Mouse (Mus musculus): Measurements from ENCODE around the gene Sf3a1. TPM values are rescaled to one million over a fixed set of nuclear protein-coding genes. Genes with fewer than 3 reads are reported as not detected.

Gene Sf3a1
- total RNA-seq, 2 experiments from 2014 or later, result 70.4 to 71.6 TPM

DNA sequence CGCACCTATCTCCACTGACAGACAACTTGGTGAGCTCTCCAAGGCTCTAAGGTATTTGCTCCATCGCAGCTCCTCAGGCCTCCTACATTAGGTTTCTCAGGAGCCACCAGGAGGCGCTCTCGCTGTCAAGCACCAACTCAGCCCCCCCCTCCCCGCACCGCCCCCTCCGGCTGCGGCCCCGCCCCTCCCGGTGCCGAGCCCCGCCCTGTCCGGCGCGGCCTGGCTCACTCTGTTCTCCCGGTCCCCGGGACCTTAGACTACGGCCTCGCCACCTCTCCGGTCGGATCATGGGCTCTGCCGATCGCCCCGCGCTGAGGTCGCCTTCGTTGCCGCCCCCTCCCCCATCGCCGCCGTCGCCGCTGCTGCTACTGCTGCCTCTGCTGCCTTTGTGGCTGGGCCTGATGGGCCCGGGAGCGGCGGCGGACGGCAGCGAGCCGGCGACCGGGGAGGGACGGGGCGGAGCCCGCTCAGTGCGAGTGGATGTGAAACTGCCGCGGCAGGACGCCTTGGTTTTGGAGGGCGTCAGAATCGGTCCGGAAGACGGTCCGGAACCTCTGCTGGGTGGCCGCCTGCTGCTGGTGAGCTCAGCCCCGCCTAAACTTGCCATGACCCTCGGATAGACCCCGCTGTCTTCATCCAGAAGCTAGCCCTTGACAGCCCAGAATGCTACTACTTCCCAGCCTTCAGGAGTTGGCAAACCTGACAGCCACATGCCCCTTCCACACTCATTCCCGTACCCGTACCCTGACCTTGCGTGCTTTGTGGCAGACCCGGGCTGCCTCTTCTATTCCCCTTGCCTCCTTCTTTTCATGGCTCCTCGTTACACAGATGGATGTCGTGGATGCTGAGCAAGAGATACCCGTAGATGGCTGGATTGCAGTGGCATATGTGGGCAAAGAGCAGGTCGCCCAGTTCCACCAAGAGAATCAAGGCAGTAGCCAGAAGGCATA, 24.9 kb upstream of the Sf3a1 start, which contains the start of gene Rnf215:
Gene Rnf215 (plus strand): TSS at position 217 of the 950 bp plus-strand sequence.
- DNase-seq (ENCODE audit: low spot score in 2 of 2), result peak; percentile 79 to 84

DNA sequence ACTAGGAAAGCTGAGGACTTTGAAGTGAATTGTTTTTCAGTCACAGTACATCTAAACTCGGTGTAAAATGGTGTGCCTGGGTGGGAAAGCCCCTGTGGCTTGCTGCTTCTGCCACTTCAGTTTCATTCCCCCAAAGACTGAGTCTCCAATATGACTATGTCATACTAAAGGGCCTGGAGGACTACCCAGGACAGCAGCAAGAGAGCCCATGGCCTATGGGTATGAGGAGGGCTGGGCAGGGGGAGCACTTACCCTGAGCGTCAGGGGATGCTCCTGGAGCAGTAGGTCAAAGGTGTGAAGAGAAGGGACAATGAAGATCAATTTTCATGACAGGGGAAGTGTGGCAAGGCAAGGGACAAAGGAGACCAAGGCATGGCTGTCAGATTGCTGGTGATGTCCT, 21.2 kb upstream of the Sf3a1 start:
- no peak for DNase-seq (ENCODE audit: low spot score in 2 of 2)

DNA sequence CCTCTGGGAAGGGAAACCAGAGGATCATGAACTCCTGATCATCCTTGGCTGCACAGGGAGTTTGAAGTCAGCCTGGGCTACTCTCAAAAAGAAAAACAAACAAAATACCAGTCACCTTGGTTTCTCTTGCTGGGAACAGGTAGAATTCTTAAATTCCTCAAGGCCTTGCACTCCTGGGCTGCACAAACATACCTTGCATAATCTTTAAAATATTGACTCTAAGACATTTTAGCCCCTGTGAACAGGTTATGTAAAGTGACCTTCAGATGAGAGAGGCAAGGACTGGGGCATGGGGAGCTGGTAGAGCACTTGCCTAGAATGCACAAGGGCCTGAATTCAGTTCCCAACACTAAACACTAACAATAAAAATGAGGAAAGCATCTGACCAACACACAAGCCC, 18.6 kb upstream of the Sf3a1 start:
- no peak for DNase-seq (ENCODE audit: low spot score in 2 of 2)

DNA sequence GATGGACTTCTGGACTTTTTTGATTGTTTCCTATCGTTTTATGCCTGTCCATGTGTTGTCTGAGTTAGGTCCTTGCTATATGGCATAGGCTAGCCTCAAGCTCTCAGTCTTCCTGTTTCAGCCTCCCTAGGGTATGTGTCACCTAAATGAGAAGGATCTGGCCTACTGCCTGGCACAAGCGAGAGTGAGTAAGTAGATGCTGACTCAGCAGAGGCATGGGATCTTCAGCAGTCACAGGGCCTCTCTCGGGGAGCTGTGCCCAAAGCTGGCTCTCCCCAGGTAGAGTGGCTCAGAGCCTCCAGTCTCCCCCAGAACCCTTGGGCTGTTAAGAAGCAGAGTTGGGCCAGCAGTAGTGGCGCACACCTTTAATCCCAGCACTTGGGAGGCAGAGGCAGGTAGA, 17.8 kb upstream of the Sf3a1 start:
- DNase-seq (ENCODE audit: low spot score in 2 of 2), result no peak

DNA sequence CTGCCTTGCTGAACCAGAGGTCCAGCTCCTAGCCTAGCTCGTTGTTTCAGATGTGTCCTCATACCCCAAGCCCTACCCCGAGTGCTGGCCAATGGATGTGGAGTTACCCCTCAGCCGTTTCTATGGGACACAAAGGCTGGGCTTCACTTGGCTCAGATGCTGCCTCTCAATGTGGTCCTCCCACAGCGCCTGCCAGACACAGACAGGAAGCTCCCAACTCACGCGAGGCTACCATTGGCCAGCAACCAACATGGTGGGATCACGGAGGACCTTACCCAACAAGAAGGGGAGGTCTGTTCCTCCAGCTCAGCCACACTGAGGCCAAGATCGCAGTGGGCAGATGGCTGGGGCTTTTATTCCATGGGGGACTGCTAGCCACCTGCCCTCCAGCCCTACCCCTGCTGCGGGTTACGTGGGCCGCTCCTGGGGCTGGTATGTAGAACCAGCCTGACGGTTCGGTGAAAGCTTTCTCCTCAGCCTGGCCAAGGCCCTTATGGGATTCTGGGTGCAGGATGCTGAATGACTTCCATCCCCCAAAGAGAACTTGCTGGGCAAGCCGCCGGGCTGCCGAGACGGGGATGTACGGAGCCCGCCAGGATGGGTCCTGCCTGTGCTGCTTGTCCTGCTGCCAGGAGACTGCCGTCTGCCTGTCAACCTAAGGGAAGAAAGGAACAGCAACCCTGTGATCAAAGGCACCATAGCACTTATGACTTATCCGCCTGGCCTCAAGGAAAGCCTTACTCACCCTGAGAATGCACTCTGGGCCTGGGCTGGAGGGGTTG, 16.7 kb upstream of the Sf3a1 start:
- no peak for DNase-seq (ENCODE audit: low spot score in 2 of 2)

DNA sequence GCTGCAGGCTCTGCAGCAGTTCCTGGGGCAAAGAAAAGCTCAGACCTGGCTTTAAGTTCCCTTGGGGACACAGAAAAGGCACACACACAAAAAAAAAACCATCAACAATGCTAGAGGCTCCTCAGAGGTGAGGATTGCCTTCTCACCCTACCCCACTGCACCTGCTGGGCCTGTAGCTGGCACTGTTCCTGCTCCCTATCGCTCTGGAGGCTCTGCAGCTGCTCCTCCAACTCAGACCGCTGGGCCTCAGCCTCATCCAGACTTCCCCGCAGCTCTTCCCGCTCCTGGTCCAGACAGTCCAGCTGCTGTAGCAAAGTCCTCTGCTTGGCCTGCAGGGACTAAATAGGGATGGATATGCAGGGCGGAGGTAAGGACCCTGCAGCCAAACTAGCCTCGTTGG, 13.8 kb upstream of the Sf3a1 start:
- DNase-seq (ENCODE audit: low spot score in 2 of 2), result no peak

DNA sequence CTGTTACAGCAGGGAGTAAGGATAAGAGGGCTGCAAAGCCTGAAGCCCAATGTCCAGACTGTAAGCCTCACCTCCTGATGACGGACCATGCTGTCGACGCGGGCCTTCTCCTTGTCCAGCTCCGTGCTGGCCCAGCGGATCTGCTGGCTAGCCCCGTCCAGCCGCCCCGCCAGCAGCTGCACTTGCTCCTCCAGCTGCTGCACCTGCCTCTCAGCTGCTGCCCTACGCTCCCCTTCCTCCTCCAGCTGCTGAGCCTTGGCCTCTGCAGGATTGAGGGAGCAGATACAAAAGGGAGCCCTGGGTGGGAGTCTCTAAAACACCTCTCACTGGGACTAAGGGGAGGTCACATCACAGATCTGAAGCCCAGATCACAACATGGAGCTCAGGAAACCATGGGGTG, 13.1 kb upstream of the Sf3a1 start:
- no peak for DNase-seq (ENCODE audit: low spot score in 2 of 2)

DNA sequence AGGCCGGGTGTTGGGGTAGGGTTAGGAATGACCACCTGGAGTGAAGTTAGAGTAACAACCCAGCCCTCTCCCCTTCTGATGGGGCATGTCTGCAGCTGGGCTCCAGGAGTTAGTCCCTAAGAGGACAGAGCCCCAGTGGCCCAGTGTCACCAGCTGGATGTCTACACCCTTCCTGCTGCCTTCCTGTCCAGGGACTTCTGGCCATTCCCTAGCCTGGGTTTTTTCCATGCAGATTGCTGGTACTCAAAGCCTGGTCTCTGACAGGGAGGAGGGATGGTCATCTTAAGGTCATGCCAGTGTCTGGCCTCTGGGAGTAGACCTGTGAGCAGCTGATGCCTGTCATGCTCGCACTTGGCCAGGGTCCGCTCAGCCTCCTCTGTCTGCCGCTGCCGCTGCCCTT, 12.0 kb upstream of the Sf3a1 start:
- DNase-seq (ENCODE audit: low spot score in 2 of 2), result no peak

DNA sequence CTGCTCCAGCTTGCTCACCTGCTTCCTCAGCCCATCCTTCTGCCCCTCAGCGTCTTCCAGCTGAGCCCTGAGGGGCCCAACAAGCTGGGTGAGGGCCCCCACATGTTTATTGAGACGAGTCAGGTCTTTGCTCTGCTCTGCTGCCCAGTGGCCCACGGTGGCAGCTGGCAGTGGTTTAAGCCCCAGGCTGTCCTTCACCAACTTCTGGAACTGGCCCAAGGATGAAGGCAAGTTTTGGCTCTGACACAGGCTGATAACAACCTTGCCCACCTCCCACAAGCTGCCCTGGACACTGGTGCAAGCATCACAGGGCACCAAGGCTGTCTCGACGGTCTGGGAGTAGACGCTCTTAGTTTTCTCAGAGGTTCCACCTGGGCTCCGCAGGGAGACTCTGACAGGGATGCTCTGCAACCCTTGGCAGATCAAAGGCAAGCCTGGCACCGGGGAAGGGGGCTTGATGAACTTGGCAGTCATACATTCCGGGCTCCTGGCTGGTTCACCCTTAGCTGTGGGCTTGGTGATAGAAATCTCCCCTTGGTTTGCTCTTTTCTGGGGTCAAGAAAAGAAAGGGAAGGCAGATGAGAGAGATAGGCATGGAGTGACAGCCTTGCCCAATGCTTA, 11.5 kb upstream of the Sf3a1 start:
- DNase-seq (ENCODE audit: low spot score in 2 of 2), result no peak

DNA sequence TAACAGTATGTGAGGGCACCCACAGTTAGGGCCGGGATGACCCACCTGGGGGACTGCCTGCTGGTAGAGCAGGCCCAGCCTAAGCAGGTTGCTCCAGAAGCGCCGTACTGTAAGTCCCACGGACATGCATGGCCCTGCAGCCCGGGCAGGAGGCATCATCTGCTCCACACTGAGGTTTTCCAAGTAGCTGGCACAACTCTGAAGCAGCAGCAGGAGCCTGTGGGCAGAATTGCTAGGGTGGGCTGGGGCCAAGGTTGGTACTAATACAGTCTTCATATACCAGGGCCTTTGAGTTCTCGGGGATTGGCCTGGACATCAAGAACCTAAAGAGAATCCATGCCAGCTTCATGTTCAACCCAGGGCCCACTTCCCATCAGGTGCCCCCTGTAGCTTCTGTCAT, 10.3 kb upstream of the Sf3a1 start:
- DNase-seq (ENCODE audit: low spot score in 2 of 2), result no peak

DNA sequence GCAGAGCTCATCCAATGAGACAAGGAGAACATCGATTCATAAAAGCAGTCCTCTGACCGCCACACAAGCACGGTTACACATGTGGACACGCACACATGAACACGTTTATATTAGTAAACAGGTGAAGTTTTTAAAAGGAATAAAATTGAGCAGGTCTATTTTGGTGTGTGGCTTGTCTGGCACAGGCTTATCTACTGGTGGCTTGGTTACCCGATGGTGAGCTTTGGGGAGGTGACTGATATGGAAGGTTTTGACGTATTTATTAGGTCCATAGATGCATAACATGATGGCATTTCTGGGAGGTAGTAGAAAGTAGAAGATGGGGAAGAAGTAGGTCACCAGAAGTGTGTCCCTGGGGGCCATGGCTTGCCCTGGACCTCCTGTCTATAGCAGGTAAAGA, 6.5 kb upstream of the Sf3a1 start:
- no peak for DNase-seq (ENCODE audit: low spot score in 2 of 2)

DNA sequence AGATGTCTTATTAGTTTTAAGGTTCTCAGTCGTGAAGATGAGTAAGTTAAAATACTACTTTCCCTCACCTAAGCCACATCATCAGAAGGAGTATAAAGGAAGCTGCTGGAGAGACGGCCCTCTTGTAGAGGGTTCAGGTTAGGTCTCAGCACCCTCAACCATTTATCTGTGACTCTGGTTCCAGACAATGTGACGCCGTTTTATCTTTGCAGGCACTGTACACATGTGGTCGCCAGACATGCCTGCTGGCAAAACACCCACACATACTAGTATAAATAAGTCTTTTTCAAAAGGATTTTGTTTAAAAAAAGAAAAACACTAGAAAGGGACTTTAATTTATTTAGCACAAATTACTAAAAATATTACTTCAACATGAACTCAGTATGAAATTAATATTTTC, 4.5 kb upstream of the Sf3a1 start:
- DNase-seq (ENCODE audit: low spot score in 2 of 2), result no peak

DNA sequence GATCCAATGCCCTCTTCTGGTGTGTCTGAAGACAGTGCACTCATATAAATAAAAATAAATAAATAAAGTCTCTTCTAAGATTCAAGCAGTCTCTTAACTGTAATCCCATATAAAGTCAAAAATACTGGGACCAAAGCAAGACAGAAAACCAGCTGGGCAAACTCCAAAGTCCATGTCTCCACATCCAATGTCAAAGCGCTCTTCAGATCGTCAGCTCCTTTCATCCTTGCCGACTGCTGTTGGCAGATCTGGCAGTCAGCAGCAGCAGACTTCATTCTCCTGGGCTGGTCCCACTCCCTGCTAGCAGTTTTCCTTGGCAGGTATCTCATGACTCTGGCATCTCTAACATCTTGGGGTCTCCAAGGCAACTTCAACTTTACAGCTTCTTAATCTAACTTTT, 1.5 kb upstream of the Sf3a1 start:
- no peak for DNase-seq (ENCODE audit: low spot score in 2 of 2)

DNA sequence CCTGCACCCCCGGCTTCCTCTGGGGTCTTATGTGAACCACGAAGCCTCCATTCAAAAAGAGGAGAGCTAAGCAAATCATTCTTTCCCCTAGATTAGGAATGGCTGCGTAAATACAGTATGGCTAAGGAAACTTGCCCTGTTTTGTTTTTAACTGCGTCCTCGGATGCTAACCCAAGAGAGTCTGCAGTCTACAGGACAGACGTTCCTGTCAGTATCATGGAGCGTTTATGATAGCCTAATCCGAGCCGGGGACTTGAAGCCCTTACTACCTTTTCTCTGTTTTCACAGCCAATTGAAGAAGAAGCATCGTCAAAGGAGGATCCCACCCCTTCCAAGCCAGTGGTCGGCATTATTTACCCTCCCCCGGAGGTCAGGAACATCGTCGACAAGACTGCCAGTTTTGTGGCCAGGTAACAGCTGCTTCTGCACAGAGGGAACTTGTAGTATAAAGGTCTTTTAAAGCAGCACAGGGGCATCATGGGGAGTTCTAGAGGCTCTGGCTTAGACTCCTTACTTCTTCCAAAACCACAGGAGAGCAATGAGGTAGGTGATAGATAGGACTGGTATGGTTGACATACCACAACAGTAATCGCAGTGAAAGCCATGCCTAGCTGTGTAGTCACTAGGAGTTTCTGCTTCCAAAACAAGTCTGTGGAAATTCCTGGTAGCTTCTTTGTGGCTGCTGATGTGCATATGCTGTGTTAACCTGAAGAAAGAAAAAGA, 769 bp downstream of the Sf3a1 start:
- DNase-seq (ENCODE audit: low spot score in 2 of 2), result no peak

DNA sequence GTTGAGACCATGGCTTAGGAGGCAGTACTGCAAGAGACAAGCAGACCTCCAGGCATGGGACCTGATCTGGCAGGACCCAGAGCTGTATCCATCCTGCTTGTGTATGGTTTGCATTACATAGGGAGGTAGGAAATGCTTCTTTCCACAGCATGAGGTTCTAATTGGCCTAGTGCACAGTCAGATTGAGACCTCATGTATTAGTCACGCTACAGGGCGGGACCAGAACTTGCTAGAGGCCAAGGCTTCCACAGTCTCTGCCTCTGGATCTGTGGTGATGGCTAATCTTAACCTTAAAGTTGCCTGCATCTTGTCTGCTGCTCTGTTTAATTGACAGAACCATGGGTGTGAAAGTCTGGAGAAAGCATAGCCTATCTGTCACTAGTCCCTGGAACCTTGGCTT, 4.6 kb downstream of the Sf3a1 start:
- DNase-seq (ENCODE audit: low spot score in 2 of 2), result no peak

DNA sequence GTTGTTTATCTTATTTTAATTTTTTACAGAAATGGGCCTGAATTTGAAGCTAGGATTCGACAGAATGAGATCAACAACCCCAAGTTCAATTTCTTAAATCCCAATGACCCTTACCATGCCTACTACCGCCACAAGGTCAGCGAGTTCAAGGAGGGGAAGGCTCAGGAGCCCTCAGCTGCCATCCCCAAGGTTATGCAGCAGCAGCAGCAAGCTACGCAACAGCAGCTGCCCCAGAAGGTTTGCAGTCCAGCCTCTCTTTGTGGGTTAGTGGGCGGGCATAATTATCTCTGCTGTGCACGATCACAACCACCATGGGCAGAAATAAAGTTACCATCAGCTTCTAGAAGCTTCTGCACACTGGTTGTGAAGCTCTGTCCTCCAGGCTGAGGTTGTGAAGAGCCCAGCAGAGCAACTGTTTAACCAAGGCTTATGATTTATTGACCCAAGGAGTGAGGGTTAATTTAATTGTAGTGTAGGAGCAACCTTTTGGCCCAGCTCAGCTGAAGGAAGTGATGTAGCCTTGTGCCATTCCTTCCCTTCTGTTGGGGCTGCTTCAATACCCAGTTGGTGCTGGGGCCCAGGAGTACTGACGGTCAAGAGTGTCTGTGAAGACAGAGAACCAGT, 6.4 kb downstream of the Sf3a1 start:
- DNase-seq (ENCODE audit: low spot score in 2 of 2), result no peak

DNA sequence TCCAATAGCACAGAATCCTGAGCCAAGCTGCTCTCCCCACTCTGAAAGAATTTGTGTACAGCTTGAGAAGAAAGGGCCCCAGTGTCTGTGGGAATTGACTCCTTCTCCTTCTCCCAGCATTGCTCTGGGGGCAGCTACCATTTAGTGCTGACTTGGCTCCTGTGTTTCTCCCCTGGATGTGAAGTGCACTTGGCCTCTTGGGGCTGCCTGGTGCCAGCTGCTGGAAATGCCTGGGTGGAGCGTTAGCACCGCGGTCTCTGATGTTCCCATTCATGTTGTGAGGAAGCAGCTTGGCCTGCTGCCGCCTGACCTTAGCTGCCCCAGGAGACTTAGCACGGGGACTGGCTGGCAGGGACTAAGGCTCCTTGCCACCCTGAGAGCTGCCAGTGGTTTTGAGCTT, 14.4 kb downstream of the Sf3a1 start:
- DNase-seq (ENCODE audit: low spot score in 2 of 2), result no peak

DNA sequence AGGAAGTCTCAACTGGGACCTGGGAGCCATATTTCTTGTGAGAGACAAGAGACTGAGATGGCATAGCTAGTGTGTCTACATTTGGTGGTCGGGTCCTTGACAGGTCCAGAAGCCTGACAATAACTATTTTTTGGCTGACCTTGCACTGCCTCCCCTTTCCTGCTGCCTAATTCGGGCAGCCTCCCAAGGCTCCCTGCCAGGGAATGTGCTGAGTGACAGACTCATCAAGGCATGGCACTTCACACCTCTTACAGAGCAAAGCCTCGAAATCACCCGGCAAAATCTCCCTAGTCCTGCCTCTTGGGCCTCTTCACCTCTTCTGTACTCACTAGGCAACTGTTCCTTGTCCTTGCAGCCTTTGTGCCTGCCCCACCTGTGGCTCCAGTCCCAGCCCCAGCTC, 17.6 kb downstream of the Sf3a1 start:
- no peak for DNase-seq (ENCODE audit: low spot score in 2 of 2)

DNA sequence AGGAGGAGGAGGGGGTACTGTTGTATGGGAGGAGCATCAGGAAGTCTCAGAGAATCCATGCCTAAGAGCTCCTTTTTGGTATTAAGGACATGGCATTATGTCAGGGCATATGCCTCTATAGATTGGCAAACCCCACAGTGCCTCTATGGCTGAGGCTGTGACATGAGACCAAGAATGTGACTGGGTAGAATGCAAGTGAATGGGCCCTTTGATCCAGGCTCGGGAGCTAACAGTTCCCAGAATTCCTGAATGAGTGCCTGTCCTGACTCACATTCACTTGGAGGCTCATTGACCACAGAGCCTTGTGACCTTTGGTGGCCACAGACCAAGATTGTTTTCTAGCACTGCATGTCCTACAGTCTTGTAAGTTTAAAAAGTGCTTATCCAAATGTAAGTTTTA, 21.9 kb downstream of the Sf3a1 start:
- DNase-seq (ENCODE audit: low spot score in 2 of 2), result no peak

DNA sequence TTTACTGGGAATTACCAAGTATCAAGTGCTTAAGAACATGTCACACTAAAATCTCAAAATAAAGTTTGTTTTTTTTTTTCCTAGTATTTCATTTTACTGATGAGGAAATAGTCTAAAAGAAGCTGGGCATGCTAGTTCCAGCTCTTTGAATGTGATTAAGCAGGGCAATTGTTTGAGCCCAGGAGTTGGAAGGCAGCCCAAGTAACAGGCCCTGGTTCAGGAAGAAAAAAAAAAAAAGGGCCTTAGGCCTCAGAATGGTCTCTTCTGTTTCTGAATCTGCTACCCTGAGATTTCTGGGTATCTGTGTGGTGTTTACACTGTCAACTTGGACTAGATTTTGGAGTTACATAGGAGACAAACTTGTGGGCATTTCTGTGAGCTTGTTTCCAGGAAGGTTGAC, 23.4 kb downstream of the Sf3a1 start:
- DNase-seq (ENCODE audit: low spot score in 2 of 2), result no peak

Measured in adrenal gland, postnatal 4 days (tissue).